Mouse (Mus musculus) A20 (cell line): ENCODE measurements around the gene Ccdc137.

ENCODE experiments used
- DNase-seq: peaks from one replicate; pipeline ENCODE4 v3.0.0-alpha.2; 2011; ENCODE audit warnings: low read depth, low spot score

Gene Ccdc137

DNA sequence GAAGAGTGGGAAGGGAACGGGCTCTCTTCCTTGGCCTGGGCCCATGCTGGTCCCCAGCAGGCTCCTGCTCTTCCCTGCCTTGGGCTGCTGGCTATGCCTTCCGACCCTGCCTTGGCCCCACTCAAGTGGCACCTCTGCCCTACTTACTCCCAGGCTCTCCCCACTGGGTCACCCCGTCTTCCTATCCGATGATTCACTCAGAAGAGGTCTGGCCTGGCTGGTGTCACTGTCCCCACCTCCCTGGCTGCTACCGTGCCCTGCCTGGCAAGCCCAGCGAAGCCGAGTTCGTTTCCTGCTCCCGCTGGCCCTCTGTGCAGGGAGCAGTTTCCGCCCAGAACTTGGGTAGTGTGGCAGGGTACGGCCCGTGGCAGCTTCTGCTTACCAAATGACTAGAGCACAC, 40.3 kb downstream of the Ccdc137 start:
- DNase-seq: no peak

DNA sequence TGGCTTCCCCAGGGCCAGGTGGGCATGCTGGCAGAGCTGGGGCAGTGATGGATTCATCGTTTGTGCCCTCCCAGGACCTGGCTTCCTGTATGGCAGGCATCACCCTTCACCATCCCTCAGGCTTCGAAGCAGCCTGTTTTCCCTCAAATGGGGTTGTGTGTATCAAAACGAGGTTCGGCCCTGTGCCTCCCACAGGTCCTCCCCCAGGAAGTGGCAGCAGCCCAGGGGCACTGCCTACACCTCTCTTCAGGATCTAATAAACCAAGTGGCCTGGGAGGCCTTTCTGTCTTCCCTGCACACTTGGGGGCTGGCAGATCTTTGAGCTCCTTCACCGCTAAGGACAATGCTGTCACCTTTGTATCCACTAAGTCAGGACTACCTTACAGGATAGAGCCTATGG, 41.0 kb downstream of the Ccdc137 start:
- DNase-seq: no peak

DNA sequence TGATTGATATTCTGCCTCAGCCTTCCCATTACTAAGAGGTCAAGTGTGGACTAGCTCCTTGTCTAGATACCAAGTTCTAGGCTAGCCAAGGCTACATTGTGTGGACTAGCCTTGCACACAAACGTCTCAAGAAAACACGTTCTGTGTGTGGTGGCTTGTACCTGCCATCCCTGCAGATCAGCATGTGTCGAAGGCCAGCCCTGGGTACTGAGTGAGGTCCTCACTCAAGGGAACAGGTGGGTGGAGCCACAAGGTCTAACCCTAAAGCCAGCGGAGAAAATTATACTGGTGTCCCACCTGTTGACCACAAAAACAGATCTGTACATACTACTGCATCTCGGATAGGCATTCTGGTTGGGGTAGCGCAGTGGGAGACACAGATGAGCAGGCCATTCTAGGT, 42.0 kb downstream of the Ccdc137 start:
- DNase-seq: no peak

DNA sequence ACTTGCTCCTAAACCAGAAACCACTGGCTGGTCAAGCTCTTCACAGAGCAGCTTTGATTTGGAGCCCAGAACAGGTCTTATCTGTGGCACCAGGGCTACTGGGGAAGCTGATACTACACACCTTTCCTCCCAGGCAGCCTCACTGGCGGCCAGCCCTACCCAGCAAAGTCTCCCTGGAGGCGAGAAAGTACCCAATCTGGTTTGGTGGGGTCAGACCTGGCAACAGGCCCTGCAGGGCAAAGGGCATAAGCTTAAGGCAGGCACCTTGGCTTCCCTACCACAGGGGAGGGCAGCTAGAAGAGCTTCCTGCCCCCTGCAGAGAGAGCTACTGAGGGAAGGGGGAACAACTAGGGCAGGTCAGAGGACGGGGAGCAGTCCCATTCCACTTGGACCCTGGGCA, 42.4 kb downstream of the Ccdc137 start:
- no peak for DNase-seq

DNA sequence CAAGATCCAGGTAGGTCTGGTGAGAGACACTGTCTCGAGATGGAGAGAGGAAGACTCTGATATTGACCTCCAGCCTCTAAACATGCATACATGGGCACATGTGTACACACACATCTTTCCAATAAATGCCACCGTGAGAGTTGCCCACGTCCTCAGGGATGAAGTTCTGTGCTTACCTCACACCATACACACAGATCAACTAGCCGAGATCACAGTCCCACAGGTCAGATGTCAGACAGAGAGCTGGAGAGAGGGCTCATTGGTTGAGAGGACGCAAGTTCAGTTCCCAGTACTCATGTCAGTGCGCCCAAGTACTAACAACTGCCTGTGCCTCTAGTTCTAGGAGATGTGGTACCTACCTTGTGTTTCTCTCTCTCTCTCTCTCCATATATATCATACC, 43.1 kb downstream of the Ccdc137 start:
- no peak for DNase-seq

DNA sequence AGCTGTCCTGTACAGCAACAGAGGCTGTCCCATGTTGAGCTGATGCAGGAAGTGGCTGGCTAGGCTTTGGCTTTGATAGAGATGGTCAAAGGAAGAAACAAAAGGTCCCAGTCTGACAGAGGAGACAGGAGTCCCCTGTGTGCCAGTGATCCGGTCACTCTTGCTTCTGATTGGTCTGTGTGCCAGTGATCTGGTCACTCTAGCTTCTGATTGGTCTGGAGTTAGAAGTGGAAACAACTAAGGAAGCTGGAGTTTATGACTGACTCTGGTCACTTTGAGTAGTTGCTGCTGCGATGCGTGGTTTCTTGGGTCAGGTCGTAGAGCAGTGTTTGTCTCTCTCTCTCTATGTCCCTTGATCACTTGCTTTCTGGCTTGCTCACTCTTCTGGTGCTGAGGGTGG, 43.8 kb downstream of the Ccdc137 start:
- DNase-seq: no peak

DNA sequence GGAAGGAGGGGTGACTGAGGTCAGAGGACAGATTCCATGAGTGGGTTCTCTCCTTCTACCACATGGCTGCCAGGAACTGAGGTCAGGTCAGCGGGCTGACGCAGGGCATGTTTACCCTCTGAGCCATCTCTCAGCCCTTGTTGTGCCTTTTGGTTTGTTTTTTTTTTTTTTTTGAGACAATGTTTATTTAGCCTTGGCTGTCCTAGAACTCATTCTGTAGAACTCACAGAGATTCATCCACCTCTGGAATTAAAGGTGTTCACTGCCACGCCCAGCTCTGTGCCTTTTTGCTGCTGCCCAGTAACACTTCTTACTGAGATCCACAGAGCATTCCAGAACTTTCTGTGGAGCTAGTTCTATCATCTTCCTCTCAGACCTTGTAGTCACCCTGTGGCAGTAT, 47.7 kb downstream of the Ccdc137 start:
- no peak for DNase-seq

DNA sequence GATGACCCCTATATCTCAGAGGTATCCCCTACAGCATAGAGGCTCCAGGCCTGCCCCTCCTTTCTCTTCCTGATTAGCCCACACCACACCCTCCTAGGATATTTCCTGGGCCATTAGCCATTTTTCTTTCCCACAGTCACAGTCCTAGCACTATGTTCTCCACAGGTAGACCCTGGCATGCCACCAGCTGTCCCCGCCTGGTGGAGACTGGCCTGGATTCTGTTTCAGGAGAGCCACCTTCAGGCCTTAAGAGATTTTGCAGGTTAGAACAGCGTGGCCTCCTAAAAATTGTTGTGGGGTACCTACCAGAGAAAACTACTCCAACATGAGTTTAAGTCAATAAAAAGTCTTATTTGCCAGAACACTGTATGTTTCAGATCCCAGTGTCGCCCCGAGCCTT, 49.0 kb downstream of the Ccdc137 start:
- peak; percentile 45 for DNase-seq

DNA sequence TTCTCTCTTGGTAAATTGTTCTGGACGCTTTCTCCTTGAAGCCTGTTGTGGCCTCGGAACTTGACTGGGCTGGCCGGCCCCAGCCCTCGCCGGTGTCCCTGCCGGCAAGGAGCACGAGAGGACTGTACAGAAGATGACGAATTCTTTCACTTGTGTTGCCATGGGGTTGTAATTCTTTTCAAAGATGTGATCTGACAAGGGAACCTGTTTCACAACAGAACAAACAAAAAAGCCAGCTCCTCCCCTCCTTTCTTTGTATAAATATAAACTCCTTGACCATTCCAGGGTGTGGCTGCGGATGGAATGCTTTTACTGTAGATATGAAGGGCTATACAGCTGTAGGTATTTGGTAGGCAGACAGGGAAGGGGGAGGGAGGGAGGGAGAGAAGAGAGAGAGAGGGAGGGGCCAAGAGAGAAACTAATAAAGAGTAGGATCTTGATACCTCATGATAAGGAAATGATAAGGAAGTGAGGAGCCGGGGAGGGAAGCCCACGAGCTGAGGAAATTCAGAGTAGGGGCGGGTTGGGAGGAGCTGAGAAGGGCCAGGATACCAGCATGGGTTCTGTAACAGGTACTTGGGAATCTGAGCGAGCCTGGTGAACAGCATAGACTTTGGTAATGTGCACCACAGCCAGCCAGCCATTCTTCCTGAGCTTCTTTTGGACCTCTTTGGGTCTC, 49.8 kb downstream of the Ccdc137 start:
- no peak for DNase-seq

DNA sequence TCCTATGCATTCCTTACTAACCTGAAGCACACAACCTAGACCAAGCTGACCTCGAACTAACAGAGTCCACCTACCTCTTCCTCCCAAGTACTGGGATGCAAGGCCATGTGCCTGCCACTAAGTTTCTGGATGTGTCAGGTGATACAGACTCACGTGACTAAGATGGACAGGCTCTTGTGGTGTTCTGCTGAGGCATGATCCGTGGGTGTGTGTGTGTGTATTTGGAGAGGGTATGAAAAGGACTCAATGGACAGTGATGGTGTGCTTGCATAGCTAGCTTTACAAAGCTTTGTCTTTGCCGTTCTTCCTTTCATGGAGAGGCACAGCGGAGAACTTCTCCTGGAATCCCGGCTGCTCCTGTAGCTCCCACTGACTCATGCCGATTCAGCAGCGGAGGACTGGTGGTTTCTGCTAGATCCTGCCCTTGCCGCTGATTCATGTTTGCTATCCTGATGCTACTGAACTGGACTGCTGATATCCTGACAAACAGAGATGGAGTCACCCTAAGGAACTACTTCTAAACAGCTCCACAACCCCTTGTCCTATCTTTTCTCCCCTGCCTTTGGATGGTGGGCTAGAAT, 50.5 kb downstream of the Ccdc137 start:
- no peak for DNase-seq

DNA sequence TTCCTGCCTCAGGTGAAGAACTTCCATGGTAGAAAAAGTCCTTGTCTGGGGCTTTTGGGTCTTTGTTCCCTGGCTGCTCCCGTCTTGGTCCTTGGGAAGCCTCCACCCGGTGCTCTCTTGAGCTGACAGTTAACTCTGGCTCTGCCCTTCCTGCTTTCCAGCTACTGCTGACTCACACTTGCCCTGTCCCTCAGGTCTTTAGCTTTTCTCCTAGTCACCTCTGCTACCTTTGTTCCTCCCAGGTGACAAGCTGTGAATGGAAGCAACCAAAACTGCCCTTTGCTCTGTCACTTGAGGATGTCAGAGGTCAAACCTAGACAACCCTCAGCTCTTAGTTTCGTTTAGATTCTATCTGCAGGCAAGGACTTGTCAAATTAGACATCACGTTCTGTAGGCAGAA, 52.0 kb downstream of the Ccdc137 start:
- no peak for DNase-seq

DNA sequence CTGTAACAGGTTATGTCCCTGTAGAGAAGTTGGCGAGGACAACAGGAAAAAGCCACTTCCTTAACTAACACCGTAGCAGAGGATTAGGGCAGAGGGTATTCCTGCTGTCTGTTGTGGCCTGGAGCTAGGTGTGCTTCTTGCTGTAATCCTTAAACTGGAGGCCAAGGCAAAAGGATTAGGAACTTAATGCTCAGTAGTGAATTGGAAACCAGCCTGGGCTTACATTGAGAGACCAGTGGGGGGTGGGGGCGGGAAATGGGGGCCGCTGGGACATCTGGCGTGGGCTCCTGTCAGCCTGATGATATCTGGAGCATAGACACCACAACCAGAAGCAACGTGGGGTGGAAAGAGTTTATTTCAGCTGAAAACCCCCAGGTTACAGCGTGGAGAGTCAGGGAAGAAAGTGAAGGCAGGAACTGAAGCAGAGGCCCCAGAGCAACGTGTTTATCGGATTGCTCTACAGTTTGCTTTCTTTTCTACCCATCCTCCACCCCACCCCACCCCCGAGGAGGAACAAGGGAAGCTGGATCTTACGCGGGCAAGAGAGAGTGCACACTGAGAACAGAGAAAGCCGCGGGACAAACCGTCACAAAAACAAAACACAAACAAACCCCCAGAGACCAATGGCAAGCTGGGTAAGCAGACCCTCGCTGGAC, 52.6 kb downstream of the Ccdc137 start:
- no peak for DNase-seq

DNA sequence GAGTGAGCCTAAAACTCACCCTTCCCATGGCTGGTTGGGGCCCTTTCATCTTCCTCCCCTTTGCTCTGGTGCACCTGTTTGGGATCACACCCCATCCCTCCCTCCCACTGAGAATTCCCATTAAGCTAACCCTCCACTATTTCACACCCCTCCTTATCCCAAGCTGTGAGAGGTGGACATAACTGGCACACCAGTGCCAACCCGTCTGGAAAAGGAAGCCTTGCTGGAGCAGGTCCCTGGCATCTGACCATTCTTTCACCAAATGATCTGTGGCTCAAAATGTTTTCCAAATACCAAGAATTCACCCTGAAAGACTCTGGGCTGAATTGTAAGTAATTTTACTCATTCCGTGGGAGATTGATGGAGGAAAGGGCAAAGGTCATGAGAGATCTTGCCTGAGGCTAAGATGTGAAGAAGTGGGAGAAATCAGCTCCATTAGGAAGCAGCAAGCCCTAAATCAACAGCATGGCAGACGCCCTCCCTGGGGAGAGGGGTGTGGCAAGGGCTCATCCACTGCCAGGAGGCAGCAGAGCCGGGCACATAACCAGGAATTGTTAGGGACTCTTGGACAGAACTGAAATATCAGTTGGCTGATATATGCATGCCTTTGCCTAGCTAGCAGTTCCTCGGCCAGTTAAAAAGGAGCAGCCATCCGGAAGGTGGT, 55.0 kb downstream of the Ccdc137 start:
- no peak for DNase-seq
